In genomic region chr1:59613795-59614194, GRCm38 (mm10) we compare ENCODE assay signal across 9 mouse cellular contexts. TPM values are rescaled to one million over a fixed set of nuclear protein-coding genes. Genes with fewer than 3 reads are reported as not detected.
DNase-seq lines count a peak whose midpoint lies in the region; TF ChIP-seq lines count a peak whose summit lies in the region.
"Had no signal": no experiment of that assay in that cellular context is flagged by ENCODE, and none has a peak within 500 bp of the region (broad histone marks: within the 10 kb centered on the region; RNA-seq: fewer than 3 reads in every experiment).

No protein-coding gene starts in this region.

- no peak overlapping the region for H3K27ac ChIP-seq in cerebellum, adult 2 months (ENCODE audit: insufficient read depth, low read length)
- H3K27ac ChIP-seq: hindbrain, embryonic 15.5 days had no signal

- peak; percentile 56; the same call in 1 of the 2 replicates for TF ChIP-seq CTCF in cerebellum, adult 2 months (IDR thresholded peaks at IDR 0.05; ENCODE audit: borderline replicate concordance, insufficient read depth, low read depth, low read length)

- no peak for TF ChIP-seq POLR2A in cerebellum, adult 2 months (IDR thresholded peaks at IDR 0.05; ENCODE audit: borderline replicate concordance, insufficient read depth, low read length)

- WGBS in cerebellum, adult 2 months = 54% methylated on average over 6 of the region's 6 CpGs

- peak; percentile 35 to 51 for DNase-seq in cerebellum, adult 2 months
- DNase-seq in cerebellum, adult 9-11 months = no peak
- peak; percentile 15 for DNase-seq in right cerebral cortex, adult 18-20 months
- no peak for DNase-seq in right cerebral cortex, postnatal 36 days (ENCODE audit: low spot score in 2 of 2)
- DNase-seq in cerebellum, postnatal 36 days = peak; percentile 54 to 64
- DNase-seq in kidney, adult 8-10 months = peak; percentile 13 to 61
- DNase-seq in lung, postnatal 25 days (ENCODE audit: low spot score) = peak; percentile 74
- DNase-seq in splenic B cell, adult 2 months (ENCODE audit: low read depth, low spot score) = peak; percentile 52

- no peaks in the 10 kb centered on the region for H3K4me1 ChIP-seq in cerebellum, adult 2 months (ENCODE audit: control insufficient read depth, insufficient read depth, low read length)
- H3K4me1 ChIP-seq: hindbrain, embryonic 15.5 days had no signal

- no peaks in the 10 kb centered on the region for H3K36me3 ChIP-seq in splenic B cell, adult 2 months (ENCODE audit: control insufficient read depth, insufficient read depth, low read length, poor library complexity, severe bottlenecking)
- H3K36me3 ChIP-seq: hindbrain, embryonic 15.5 days had no signal

- H3K4me3 ChIP-seq in cerebellum, adult 2 months (replicated peaks; ENCODE audit: insufficient read depth, low read depth, low read length) = no peak overlapping the region
- H3K4me3 ChIP-seq: hindbrain, embryonic 15.5 days had no signal

- H3K27me3 ChIP-seq in cerebellum, adult 2 months (ENCODE audit: control insufficient read depth, insufficient read depth, low read length) = no peaks in the 10 kb centered on the region
- no peaks in the 10 kb centered on the region for H3K27me3 ChIP-seq in splenic B cell, adult 2 months (ENCODE audit: control insufficient read depth, insufficient read depth, low read length, poor library complexity, severe bottlenecking)
- H3K27me3 ChIP-seq: hindbrain, embryonic 15.5 days had no signal

RNA-seq across cellular contexts. Expression of gene Sumo1, which starts 56.8 kb away (rescaled TPM):
- polyA plus RNA-seq in cerebellum, adult 2 months (2012; rRNA removed) = 110 and 116 TPM in 2 replicates

Comparison
In these comparisons a context has a peak if more than half of its experiments do, and no peak if none do; other contexts are left out.
1. DNase-seq: peak in cerebellum, adult 2 months (2 of 2), right cerebral cortex, adult 18-20 months (single experiment), cerebellum, postnatal 36 days (2 of 2), kidney, adult 8-10 months (2 of 2), lung, postnatal 25 days (single experiment) and splenic B cell, adult 2 months (single experiment); none in cerebellum, adult 9-11 months (single experiment) and right cerebral cortex, postnatal 36 days (0 of 2).